Mouse (Mus musculus) retina, adult 2 months (tissue): Measurements from ENCODE around the gene Unc5cl.
"Not testable (repeated sequence)": the region's sequence is repeated elsewhere in the genome, so short reads cannot be mapped to it uniquely, and the experiment has no call there.

Experiments used
- DNase-seq: peaks from one replicate; pipeline ENCODE4 v3.0.0-alpha.2; 2012; ENCODE audit warnings: low read depth, low spot score

Unc5cl gene

GRCm38 (mm10) chr17:48467395-48468231, 12.9 kb downstream of the Unc5cl start:
- DNase-seq, result peak; percentile 62

DNA sequence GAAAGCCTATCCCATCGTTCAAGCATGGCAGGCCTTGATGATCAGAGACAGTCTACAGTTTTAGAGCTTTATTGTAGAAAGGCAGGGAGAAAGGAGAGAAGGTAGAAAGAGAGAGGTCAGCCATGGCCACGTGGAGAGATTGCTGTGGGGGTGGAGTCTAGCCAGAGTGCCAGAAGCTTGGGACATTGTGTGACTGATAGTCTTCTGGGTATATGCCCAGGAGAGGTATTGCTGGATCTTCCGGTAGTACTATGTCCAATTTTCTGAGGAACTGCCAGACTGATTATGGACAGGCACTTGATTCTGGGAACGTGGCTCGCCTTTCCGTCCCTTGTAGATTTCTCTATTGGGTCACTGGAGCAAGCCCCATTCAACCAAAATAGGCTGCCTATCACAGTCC, 19.6 kb downstream of the Unc5cl start:
- DNase-seq, result not testable (repeated sequence)

DNA sequence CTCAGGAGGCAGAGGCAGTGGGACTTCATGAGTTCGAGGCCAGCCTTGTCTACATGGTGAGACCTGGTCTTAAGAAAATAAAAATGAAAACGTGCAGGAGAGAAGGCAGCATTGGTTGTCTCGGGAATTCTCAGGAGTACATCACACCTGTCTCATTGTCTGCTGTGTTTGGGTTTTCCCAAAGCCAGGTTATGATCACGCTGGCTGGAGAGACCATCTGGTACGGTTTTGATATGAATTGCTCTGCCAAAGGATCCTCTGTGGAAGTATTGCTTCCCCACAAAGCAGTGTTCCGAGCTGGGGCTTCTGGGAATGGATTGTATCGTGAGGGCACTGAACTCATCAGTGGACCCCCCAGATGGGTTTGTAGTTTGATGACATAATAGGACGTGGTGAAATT, 20.7 kb downstream of the Unc5cl start:
- DNase-seq, result no peak

GRCm38 (mm10) chr17:48479952-48480351, 25.3 kb downstream of the Unc5cl start:
- DNase-seq, result no peak

- DNase-seq, result no peak
Measured at GRCm38 (mm10) chr17:48483764-48484163, 29.1 kb downstream of the Unc5cl start.

DNA sequence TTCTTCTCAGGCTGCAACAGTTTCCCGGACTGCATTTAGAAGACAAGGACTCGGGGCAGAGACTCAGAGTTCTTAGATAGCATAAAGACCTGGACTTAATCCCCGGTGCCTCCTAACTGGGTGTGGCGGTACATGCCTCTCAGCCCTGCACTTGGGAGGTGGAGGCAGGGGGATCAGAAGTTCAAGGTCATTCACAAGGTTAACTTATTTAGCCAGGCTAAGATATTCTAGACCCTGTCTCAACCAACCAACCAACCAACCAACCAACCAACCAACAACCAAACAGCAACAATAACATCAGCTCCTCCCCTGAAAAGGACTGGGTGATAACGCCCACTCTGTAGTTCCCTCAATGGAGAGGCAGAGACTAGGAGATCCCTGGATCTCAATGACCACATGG, 29.5 kb downstream of the Unc5cl start:
- DNase-seq, result no peak

DNA sequence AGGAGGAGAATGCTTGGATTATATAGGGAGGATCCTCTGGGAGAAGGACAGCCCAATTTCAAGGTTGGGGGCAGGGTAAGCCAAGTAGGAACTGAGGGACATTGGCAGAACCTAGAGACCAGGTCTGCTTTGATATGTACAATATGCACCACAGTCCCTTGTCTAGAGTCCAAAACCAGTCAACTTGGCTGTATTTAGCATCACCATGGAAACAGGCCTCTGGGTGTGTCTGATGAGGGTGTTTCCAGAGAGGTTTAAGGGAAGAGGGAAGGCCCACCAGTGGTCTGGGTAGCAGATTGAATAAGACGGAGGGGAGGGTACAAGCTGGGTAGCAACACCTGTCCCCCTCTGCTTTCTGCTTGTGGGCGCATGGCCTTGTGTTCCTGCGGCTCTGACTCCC, 34.8 kb downstream of the Unc5cl start:
- DNase-seq, result no peak

DNA sequence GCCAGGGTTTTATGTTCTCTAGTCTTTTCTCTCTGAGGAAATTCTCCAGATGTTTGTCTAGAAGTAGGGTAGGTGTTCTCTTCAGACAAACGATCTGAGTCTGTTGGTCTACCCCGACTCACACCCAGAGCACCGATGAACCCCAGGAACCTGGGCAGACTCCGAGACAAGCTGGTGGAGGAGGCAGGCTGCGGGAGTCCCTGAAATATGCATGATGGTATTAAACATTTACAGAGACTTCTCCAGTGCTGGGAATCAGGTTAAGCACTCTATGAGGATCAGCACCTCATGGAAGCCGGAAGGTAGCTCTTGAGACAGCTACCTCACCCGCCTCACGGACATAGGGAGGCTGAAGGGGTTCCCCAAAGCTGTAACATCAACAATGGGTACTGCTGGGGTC, 37.9 kb downstream of the Unc5cl start:
- no peak for DNase-seq

- DNase-seq, result no peak
Measured at GRCm38 (mm10) chr17:48493582-48493981, 38.9 kb downstream of the Unc5cl start.

DNA sequence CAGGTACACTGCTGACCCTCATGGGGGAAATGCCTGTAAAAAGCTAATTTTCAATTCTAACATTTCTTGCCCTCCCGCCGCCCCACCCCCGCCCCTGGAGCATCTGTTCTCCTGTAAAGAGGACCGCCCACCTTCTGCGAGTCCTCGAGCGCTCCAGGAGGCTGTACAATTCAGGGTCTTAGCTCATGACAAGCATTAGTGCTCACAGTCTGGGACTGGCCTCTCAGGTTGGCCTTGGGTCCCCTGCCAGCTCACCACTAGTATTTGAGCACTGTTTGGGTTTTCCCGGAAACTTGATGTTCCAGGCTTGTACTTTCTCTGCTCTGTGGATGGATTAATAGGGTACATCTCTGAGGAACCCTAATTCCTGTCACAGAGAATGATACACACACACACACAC, 39.3 kb downstream of the Unc5cl start:
- DNase-seq, result no peak

- no peak for DNase-seq
Measured at GRCm38 (mm10) chr17:48497986-48498385, 43.3 kb downstream of the Unc5cl start.

DNA sequence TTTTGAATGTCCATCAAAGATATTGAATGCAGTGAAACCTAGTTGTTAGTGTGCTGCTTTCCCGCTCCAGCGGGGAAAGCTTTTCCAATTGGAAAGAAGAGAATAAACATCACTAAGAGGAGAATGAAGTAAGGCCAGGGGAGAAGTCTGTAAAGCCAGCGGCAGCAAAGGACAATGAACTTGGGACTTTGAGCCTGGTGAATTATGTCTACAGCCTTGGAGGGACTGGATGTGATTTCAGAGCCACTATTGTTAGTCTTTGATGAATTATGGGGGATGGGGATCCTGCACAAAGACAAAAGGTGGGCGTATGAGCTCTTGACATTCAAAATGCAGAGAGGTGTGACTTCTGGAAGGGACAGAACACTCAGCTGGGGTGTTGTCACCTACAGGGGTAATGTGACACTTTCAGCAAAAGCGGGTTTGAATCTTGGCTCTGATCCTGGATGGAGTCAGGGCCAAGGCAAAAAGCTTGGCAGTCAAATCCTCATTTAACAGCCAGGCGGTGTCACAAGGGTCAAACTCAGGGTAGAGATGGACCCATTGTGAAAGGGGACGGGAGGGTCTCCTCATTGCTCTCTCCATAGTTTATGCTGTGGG, 46.2 kb downstream of the Unc5cl start:
- DNase-seq, result no peak

GRCm38 (mm10) chr17:48505006-48505405, 50.3 kb downstream of the Unc5cl start:
- DNase-seq, result no peak

DNA sequence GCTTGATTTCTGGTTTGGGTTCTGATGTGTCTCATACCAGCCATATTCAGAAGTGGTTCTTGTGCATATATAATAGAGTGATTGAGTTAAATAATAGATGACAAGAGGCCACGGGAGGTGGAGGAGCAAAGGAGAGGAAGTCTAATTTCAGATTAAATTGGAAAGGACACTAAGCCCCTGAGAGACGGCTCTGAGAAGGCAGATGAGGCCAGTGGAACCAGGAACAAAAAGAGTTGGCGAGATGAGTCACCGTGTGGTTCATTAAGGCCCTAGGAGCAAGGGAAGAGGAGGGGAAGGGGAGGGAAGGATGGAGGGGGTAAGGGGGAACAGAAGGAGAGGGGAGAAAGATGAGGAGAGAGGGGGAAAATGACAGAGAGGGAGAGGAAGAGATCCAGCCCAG, 52.3 kb downstream of the Unc5cl start:
- DNase-seq, result no peak

DNA sequence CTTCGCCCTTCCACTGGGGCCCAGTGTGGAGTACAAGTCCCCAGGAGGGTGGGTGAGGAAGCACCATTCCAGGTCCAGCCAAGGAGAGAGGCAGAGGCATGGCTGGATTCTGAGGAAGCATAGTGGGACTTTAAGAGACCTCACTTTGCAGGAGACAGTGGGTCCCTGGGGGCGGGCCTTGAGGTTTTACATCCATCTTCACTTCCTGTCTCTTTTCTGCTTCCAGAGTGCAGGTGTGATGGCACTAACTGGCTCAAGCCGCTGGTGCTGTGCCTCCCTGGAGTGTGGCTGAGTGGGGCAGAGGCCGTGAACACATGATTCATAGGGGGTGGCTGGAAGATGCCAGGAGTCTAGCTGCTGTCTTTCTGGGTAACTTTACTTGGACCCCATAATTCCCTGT, 54.9 kb downstream of the Unc5cl start:
- no peak for DNase-seq

- no peak for DNase-seq
Measured at GRCm38 (mm10) chr17:48512614-48513281, 58.0 kb downstream of the Unc5cl start.

DNA sequence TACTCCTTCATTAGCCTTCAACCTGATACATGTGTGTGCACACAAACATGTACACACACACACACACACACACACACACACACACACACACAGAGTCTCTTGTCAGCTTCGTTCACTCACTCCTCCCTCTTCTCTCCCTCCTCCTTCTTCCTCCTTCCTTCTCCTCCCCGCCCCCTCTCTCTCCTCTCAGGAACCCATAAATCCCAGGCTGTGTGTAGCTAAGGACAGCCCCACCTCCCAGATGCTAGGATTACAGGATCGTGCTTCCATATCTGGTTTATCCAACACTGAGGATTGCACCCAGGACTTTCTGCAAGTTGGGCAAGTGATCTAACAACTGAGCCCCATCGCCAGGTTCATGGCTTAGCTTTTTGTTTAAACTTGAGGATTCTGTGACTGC, 59.9 kb downstream of the Unc5cl start:
- no peak for DNase-seq

DNA sequence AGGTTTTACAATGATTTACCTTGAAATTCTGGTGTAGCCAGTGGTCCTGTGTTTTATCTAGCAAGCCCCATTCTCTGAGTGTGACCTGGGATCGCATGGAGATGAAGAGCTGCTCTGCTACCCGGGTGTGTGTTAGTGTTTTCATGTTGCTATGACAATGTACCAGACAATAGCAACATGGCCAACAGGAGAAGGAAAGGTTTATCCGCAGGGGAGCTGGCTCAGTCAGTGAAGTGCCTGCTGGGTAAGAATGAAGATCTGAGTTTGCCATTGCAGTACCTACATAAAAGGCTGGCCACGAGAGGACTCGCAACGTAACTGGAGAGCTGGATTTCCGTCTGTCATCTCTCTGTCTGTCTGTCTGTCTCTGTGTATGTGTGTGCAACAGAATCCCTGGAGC, 64.3 kb downstream of the Unc5cl start:
- no peak for DNase-seq

DNA sequence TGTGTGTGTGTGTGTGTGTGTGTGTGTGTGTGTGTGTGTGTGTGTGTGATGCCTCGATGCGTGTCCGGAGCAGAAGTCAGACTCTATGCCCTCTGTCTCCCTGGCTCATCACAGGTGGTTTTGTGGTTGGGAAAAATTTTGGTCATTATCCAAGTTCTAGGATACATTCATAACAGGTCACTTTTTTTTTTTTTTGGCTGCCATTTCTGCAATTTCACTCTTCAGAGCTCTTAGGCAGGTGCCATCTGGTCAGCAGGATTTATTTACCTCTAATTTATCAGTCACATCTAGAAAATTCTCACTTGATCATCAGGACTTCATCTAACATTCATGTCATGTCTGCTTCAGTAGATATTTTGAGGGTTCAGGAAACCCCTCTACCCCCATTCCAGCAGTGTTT, 65.7 kb downstream of the Unc5cl start:
- DNase-seq, result no peak

- no peak for DNase-seq
Measured at GRCm38 (mm10) chr17:48523056-48523455, 68.4 kb downstream of the Unc5cl start.

DNA sequence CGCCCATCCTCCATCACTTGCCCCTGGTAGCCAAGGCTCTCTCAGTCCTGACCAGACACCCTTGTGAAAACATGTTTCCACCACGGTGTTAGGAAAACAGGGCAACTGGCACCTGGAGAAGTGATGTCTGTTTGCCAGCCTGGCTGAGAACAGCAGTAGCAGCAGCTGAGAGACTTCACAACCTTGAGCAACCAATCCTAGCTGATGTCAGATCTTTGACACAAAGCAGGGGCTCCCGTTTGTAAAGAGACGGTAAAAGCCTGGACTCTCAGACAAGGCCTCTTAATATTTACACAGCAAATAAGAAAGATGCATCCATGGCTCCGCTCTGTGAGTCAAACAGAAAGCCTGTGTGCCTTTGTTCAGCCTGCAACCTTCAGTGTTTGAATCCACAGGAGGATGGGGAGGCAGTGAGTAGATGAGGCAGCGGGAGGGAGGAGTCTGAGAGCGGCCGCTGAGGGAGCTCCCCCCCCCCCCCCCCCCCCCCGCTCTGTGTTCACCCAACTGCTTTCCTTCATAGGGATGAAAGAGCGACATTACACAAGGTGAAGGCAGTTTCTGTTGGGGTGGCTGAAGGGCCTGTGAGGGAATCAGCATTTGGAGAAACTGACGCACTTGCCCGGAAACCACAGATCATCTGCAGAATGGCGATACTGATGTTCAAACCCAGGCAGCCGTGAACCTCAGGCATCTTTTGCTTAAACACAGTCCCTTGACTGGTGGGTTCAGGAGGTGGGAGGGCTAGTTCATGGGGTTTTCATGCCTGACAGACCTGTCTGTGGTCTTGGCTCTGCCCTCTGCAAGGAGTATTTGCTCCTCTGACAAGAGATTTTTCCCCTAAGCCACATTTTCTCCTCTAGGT, 79.4 kb downstream of the Unc5cl start:
- no peak for DNase-seq

- no peak for DNase-seq
Measured at GRCm38 (mm10) chr17:48538328-48538727, 83.6 kb downstream of the Unc5cl start.
